ENCODE assay signal across 8 mouse cellular contexts in genomic region chr16:13117299-13117966, GRCm38 (mm10). TPM values are rescaled to one million over a fixed set of nuclear protein-coding genes. Genes with fewer than 3 reads are reported as not detected.
A peak's percentile ranks its signal among the peaks of the same experiment; 100 is the strongest.
DNase-seq lines count a peak whose midpoint lies in the region; ATAC-seq lines count a peak whose summit lies in the region.

No protein-coding gene starts in this region.

- H3K4me3 ChIP-seq in embryonic facial prominence, embryonic 12.5 days = no peak overlapping the region
- no peak overlapping the region for H3K4me3 ChIP-seq in stomach, embryonic 14.5 days (ENCODE audit: low read depth, low read length)

- no peak overlapping the region for H3K9ac ChIP-seq in embryonic facial prominence, embryonic 12.5 days
- no peak overlapping the region for H3K9ac ChIP-seq in stomach, embryonic 14.5 days (replicated peaks; ENCODE audit: low read depth, low read length)

- H3K4me1 ChIP-seq in embryonic facial prominence, embryonic 12.5 days = no peaks in the 10 kb centered on the region
- H3K4me1 ChIP-seq in stomach, embryonic 14.5 days (ENCODE audit: control insufficient read depth, insufficient read depth, low read length) = no peaks in the 10 kb centered on the region

- intact Hi-C loops in heart, postnatal 25 days (cut with DNase I) = loop anchor here (1.0 to 10.0 kb wide), 4 partner anchors 323 to 617 kb away; partner anchors contain the start of gene Pla2g10
- intact Hi-C loops in heart, postnatal 10 days (cut with DNase I) = loop anchor here (10.0 kb wide), 3 partner anchors 407 to 617 kb away; partner anchors contain the start of gene Pla2g10

- H3K36me3 ChIP-seq in embryonic facial prominence, embryonic 12.5 days = peaks cover 36% of the 10 kb centered on the region
- peaks cover 17% of the 10 kb centered on the region; the same call in 1 of the 2 replicates for H3K36me3 ChIP-seq in stomach, embryonic 14.5 days (ENCODE audit: control insufficient read depth, insufficient read depth, low read length)

- no peaks in the 10 kb centered on the region for H3K27me3 ChIP-seq in embryonic facial prominence, embryonic 12.5 days
- no peaks in the 10 kb centered on the region for H3K27me3 ChIP-seq in stomach, embryonic 14.5 days (ENCODE audit: control insufficient read depth, insufficient read depth, low read length)

- no peaks in the 10 kb centered on the region for H3K9me3 ChIP-seq in embryonic facial prominence, embryonic 12.5 days
- H3K9me3 ChIP-seq in stomach, embryonic 14.5 days (ENCODE audit: control insufficient read depth, low read depth, low read length) = no peaks in the 10 kb centered on the region

- DNase-seq in heart, adult 11 months = peak; percentile 92
- DNase-seq in heart, postnatal 25 days (ENCODE audit: low spot score) = no peak
- DNase-seq in adrenal gland, postnatal 25 days = peak; percentile 15
- DNase-seq in heart, postnatal 10 days = peak; percentile 63 to 72
- peak; percentile 43 for DNase-seq in large intestine, adult 2 months (ENCODE audit: low read depth, low spot score)

- WGBS in embryonic facial prominence, embryonic 12.5 days = 63% methylated on average over 9 of the region's 9 CpGs
- WGBS in large intestine, adult 2 months = 49% methylated on average over 9 of the region's 9 CpGs
- 58% methylated on average over 9 of the region's 9 CpGs for WGBS in stomach, embryonic 14.5 days

- no peak overlapping the region for H3K27ac ChIP-seq in embryonic facial prominence, embryonic 12.5 days
- no peak overlapping the region for H3K27ac ChIP-seq in stomach, embryonic 14.5 days (ENCODE audit: low read length)

- H3K4me2 ChIP-seq in embryonic facial prominence, embryonic 12.5 days (replicated peaks) = no peak overlapping the region
- no peak overlapping the region for H3K4me2 ChIP-seq in stomach, embryonic 14.5 days (replicated peaks; ENCODE audit: low read depth, low read length)

- ATAC-seq in embryonic facial prominence, embryonic 12.5 days (ENCODE audit: insufficient number of reproducible peaks, insufficient read depth, low FRiP score, low TSS enrichment) = peak; percentile 83
- peak; percentile 84 for ATAC-seq in megakaryocyte-erythroid progenitor cell, adult 5-6 weeks (replicated peaks; ENCODE audit: low FRiP score, low TSS enrichment, poor library complexity, severe bottlenecking)
- peak; percentile 82 for ATAC-seq in stomach, embryonic 14.5 days (ENCODE audit: insufficient number of reproducible peaks, insufficient read depth, low FRiP score, low read depth)

RNA-seq across cellular contexts. Expression of gene Ercc4, which starts 7.9 kb away (rescaled TPM):
- 1 to 10 TPM; 6.7 to 8.6 TPM for total RNA-seq in heart, postnatal 25 days (2021)
- 18.9 and 23.0 TPM in 2 replicates for total RNA-seq in adrenal gland, postnatal 25 days (2021)
- 14.3 and 15.2 TPM in 2 replicates for polyA plus RNA-seq in embryonic facial prominence, embryonic 12.5 days (2016; fragmentation: Nextera tagmentation; extraction: Ambion mirVana)
- 10 to 100 TPM; 10.4 to 10.8 TPM for total RNA-seq in heart, postnatal 10 days (2021)
- polyA plus RNA-seq in large intestine, adult 2 months (2012; rRNA removed) = 7.5 and 10.1 TPM in 2 replicates
- total RNA-seq in megakaryocyte-erythroid progenitor cell, adult 5-6 weeks (2014; fragmentation: Nextera tagmentation) = 13.9 and 17.4 TPM in 2 replicates
- total RNA-seq in megakaryocyte-erythroid progenitor cell, adult 5-6 weeks (2017) = 9.4 and 14.4 TPM in 2 replicates
- 16.2 and 18.1 TPM in 2 replicates for polyA plus RNA-seq in stomach, embryonic 14.5 days (2014; fragmentation: Nextera tagmentation; extraction: Ambion mirVana)
